Mouse (Mus musculus): ENCODE data around the gene Fnbp4. TPM values are rescaled to one million over a fixed set of nuclear protein-coding genes. Genes with fewer than 3 reads are reported as not detected.
"Not testable (repeated sequence)": the region's sequence is repeated elsewhere in the genome, so short reads cannot be mapped to it uniquely, and the experiment has no call there.

The Fnbp4 gene
- polyA plus RNA-seq, 1 experiment: 3.9 TPM

GRCm38 (mm10) chr2:90816144-90816543 lies 71.0 kb downstream of the Fnbp4 start:
- no peak overlapping the region for H3K4me3 ChIP-seq (replicated peaks)
- H3K9me3 ChIP-seq (ENCODE audit: control insufficient read depth, low read length): no peaks in the 10 kb centered on the region
- H3K27me3 ChIP-seq (ENCODE audit: control insufficient read depth): no peaks in the 10 kb centered on the region
- H3K36me3 ChIP-seq (ENCODE audit: control insufficient read depth): no peaks in the 10 kb centered on the region
- H3K4me1 ChIP-seq (ENCODE audit: control insufficient read depth): no peaks in the 10 kb centered on the region
- TF ChIP-seq GATA1 (IDR thresholded peaks at IDR 0.05; ENCODE audit: low read length): no peak
- TF ChIP-seq TAL1 (IDR thresholded peaks at IDR 0.05; ENCODE audit: low read length): no peak

DNA sequence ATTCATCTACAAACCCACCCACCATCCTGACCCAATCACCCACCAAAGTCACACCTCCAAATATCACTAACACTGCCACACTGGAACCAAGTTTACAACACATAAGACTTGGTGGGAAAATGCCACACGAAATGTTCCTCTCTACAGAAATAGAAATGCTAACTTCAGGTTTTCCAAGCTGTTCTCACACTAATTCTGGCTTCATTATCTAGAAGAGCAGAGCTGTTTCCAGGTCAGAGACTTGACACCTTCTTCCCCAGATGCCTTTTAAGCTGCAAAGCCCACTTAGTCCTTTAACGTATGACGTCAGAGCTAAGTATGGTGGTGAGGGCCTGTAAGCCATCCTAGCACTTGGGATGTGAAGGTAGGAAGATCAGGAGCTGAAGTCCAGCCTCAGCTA lies 73.5 kb downstream of the Fnbp4 start:
- H3K36me3 ChIP-seq (ENCODE audit: control insufficient read depth): no peaks in the 10 kb centered on the region
- H3K27me3 ChIP-seq (ENCODE audit: control insufficient read depth): no peaks in the 10 kb centered on the region
- no peaks in the 10 kb centered on the region for H3K9me3 ChIP-seq (ENCODE audit: control insufficient read depth, low read length)
- TF ChIP-seq TAL1 (IDR thresholded peaks at IDR 0.05; ENCODE audit: low read length): no peak
- no peak for TF ChIP-seq GATA1 (IDR thresholded peaks at IDR 0.05; ENCODE audit: low read length)
- no peak overlapping the region for H3K4me3 ChIP-seq (replicated peaks)
- H3K4me1 ChIP-seq (ENCODE audit: control insufficient read depth): no peaks in the 10 kb centered on the region

- H3K9me3 ChIP-seq (ENCODE audit: control insufficient read depth, low read length): no peaks in the 10 kb centered on the region
- TF ChIP-seq GATA1 (IDR thresholded peaks at IDR 0.05; ENCODE audit: low read length): no peak
- no peak for TF ChIP-seq TAL1 (IDR thresholded peaks at IDR 0.05; ENCODE audit: low read length)
- no peaks in the 10 kb centered on the region for H3K36me3 ChIP-seq (ENCODE audit: control insufficient read depth)
- H3K4me3 ChIP-seq (replicated peaks): no peak overlapping the region
- no peaks in the 10 kb centered on the region for H3K4me1 ChIP-seq (ENCODE audit: control insufficient read depth)
- no peaks in the 10 kb centered on the region for H3K27me3 ChIP-seq (ENCODE audit: control insufficient read depth)
Measured at GRCm38 (mm10) chr2:90820894-90821293, 75.7 kb downstream of the Fnbp4 start.

DNA sequence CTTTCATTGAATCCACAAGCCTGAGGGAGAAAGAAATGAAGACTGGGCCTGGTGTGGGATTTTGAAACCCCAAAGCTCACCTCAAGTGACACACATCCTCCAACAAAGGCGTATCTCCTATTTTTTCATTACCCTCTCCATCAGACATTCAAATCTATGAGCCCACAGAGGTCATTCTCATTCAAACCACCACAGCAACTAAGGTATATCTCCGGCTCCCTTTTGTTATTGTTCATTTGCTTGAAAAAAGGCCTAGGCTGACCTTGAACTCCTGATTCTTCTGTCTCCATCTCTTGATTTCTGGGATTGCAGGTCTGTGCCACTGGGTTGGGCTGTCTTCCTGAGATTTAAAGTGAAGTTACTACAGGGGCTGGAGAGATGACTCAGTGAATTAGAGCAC lies 77.8 kb downstream of the Fnbp4 start:
- H3K4me1 ChIP-seq (ENCODE audit: control insufficient read depth): no peaks in the 10 kb centered on the region
- no peaks in the 10 kb centered on the region for H3K9me3 ChIP-seq (ENCODE audit: control insufficient read depth, low read length)
- no peaks in the 10 kb centered on the region for H3K36me3 ChIP-seq (ENCODE audit: control insufficient read depth)
- no peaks in the 10 kb centered on the region for H3K27me3 ChIP-seq (ENCODE audit: control insufficient read depth)
- no peak for TF ChIP-seq TAL1 (IDR thresholded peaks at IDR 0.05; ENCODE audit: low read length)
- no peak for TF ChIP-seq GATA1 (IDR thresholded peaks at IDR 0.05; ENCODE audit: low read length)
- H3K4me3 ChIP-seq (replicated peaks): no peak overlapping the region

- Histone ChIP-seq H3K4me1 (ENCODE audit: control insufficient read depth) (no peaks in the 10 kb centered on the region; the same call in 1 of the 2 replicates), H3K36me3 (ENCODE audit: control insufficient read depth) (no peaks in the 10 kb centered on the region), H3K4me3 (replicated peaks) (no peak overlapping the region), H3K27me3 (ENCODE audit: control insufficient read depth) (no peaks in the 10 kb centered on the region), H3K9me3 (ENCODE audit: control insufficient read depth, low read length) (no peaks in the 10 kb centered on the region)
- TF ChIP-seq GATA1 (IDR thresholded peaks at IDR 0.05; ENCODE audit: low read length) (no peak), TAL1 (IDR thresholded peaks at IDR 0.05; ENCODE audit: low read length) (no peak)
Measured at GRCm38 (mm10) chr2:90823781-90824180, 78.6 kb downstream of the Fnbp4 start.

DNA sequence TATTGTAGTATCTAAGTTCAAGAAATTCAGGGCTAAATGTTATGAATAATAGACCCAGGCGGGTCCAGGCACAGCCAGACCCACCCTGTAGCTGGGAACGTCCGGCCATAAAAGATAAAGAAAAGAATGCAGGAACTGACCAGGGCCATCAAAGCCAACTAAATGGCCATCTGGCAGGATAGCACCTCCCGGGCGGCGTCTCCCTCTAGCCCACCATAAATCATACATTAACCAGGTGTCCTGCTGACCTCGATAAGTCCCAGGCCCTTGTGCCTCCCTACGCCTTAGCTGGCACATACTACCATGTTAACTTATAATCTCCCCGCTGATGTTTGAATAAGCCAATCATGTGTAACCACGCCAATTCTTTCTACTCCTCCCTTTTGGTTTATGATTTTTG lies 79.4 kb downstream of the Fnbp4 start:
- H3K27me3 ChIP-seq (ENCODE audit: control insufficient read depth); H3K9me3 ChIP-seq (ENCODE audit: control insufficient read depth, low read length); H3K4me3 ChIP-seq (replicated peaks); H3K36me3 ChIP-seq (ENCODE audit: control insufficient read depth); H3K4me1 ChIP-seq (ENCODE audit: control insufficient read depth): not testable (repeated sequence)

DNA sequence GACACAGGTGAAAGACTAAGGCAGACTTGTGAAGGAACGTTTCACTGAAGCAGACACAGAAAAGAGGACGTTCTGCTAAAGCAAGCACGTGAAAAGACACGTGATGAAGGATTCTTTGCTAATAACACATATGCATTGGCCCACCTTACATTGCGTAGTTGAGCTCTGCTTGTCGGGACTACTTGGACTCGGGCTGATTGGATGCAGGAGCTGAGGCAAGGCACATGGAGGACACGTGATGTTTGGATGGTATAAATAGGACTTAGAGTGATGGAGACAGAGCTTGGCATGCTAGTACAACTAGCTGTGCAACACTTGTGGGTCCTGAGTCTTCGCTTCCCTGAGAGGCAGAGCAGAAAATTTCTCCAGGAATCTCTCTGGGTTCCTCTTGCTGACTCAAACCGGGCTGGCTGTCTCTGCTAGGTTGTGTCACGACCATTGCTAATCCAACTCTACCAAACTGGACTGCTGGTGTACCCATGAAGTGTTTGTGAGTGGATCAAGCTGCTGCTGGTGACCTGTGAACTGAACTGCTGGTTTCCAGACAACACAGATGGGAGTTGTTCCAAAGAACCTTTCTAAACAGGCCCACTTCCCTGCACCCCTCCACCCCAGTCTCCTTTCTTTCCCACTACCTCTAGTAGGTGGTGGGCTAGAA lies 80.5 kb downstream of the Fnbp4 start:
- TF ChIP-seq TAL1 (IDR thresholded peaks at IDR 0.05; ENCODE audit: low read length) (no peak), GATA1 (IDR thresholded peaks at IDR 0.05; ENCODE audit: low read length) (no peak)
- H3K9me3 ChIP-seq (ENCODE audit: control insufficient read depth, low read length): no peaks in the 10 kb centered on the region
- no peaks in the 10 kb centered on the region; the same call in 1 of the 2 replicates for H3K4me1 ChIP-seq (ENCODE audit: control insufficient read depth)
- no peaks in the 10 kb centered on the region for H3K36me3 ChIP-seq (ENCODE audit: control insufficient read depth)
- H3K4me3 ChIP-seq (replicated peaks): no peak overlapping the region
- H3K27me3 ChIP-seq (ENCODE audit: control insufficient read depth): peaks cover 2% of the 10 kb centered on the region; the same call in 1 of the 2 replicates

DNA sequence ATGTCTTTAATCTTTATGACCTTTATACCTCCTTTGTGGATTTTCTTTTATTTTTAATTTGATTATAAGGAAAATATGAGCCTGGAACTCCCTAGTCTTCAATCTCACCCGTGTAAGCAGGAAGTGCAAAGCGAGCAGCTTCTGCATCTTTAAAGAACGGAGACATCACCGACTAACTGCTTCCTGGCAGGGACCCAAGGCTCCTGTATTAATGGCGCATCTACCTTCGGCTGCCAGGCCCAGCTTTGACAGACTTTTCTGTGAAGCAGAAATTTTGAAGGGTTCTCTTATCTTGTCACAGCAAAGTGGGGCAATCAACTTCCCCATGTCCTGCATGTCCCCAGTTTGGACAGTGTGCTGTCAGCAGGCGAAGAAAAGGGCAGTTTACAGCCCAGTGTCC lies 83.6 kb downstream of the Fnbp4 start:
- H3K4me1 ChIP-seq (ENCODE audit: control insufficient read depth): no peaks in the 10 kb centered on the region; the same call in 1 of the 2 replicates
- no peaks in the 10 kb centered on the region for H3K36me3 ChIP-seq (ENCODE audit: control insufficient read depth)
- H3K27me3 ChIP-seq (ENCODE audit: control insufficient read depth): peaks cover 5% of the 10 kb centered on the region; the same call in 1 of the 2 replicates
- no peak for TF ChIP-seq GATA1 (IDR thresholded peaks at IDR 0.05; ENCODE audit: low read length)
- TF ChIP-seq TAL1 (IDR thresholded peaks at IDR 0.05; ENCODE audit: low read length): no peak
- H3K4me3 ChIP-seq (replicated peaks): no peak overlapping the region
- no peaks in the 10 kb centered on the region for H3K9me3 ChIP-seq (ENCODE audit: control insufficient read depth, low read length)

Other genes starting within 250 kb of the Fnbp4 start
- gene Ptprj, start 164.7 kb upstream of the Fnbp4 start, polyA plus RNA-seq (2012): 0.01 TPM in 1 of 2 replicates, not detected in the other
- gene Nup160, start 68.2 kb upstream of the Fnbp4 start, polyA plus RNA-seq (2012): 0.41 and 0.84 TPM in 2 replicates
- gene Agbl2, start 37.4 kb downstream of the Fnbp4 start, polyA plus RNA-seq (2012): not detected in 2 replicates
- 1.8 and 1.9 TPM in 2 replicates for gene Mtch2, start 101.8 kb downstream of the Fnbp4 start, polyA plus RNA-seq (2012)
- 3.9 and 5.9 TPM in 2 replicates for gene C1qtnf4, start 140.5 kb downstream of the Fnbp4 start, polyA plus RNA-seq (2012)
- gene Kbtbd4, start 159.4 kb downstream of the Fnbp4 start, polyA plus RNA-seq (2012): 0.30 and 0.53 TPM in 2 replicates
- gene Ndufs3, start 159.5 kb downstream of the Fnbp4 start, polyA plus RNA-seq (2012): 9.7 and 11.4 TPM in 2 replicates
- 5.1 and 6.5 TPM in 2 replicates for gene Celf1, start 195.0 kb downstream of the Fnbp4 start, polyA plus RNA-seq (2012)